Mouse (Mus musculus): ENCODE results near the gene Hsbp1. TPM values are rescaled to one million over a fixed set of nuclear protein-coding genes. Genes with fewer than 3 reads are reported as not detected.

Hsbp1 gene
- 196 and 212 TPM in 2 replicates for polyA plus RNA-seq (2012; rRNA removed)

DNA sequence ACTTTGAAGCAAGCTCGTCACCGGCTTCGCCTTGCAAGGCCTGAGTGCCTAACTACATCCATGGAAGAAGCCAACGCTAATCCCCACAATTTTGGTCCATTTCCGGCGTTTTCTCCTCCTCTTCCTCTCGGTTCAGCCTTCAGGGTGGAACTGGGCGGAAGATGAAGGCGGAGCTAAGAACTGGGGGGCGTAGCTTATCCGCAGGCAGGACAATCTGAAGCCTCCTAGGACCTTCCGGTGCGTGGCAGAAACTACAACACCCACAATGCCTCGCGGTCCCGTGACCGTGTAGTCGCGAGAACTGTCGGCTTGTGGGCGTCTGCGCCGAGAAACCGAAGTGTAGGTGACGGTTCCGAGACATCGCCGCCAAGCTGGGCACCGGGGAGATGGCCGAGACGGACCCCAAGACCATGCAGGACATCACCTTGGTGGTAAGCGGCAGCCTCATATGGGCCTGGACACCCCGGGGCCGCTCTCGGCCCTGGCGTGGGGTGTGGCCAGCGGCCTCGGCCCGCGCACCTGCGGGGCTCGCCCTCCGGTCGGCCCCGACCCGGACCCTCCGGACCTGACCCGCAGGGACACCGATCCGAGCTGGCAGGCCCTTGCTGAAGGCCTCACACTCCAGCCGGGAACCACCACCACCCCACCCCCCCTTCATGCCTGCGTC, at the start of gene Hsbp1:
Hsbp1 (plus strand) TSS at position 299 of the 667 bp plus-strand sequence.

DNA sequence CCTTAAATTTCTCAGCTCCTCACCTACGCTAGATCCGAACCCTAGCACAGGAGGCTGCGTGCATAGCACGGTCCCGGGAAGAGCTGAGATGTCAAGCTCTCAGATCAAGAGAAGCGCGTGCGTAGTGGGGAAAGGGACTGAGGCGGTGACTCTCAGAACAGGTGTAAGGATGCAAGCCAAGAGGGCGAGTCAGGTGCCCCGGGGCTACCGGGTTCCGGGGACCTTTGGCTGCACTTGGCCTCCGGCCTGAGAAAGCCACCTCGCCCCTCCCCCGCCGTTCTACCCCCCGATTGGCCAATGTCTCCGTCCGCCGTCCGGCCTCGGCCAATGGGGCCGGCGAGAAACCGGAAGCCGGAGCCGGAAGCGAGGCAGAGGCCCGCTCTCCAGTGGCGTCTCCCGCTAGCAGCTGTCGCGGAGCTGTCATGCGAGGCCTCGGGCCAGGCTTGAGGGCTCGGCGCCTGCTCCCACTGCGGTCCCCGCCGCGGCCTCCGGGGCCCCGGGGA, 50.3 kb downstream of the Hsbp1 start, which contains the start of gene Mlycd:
Mlycd (plus strand) TSS at position 355 of the 503 bp plus-strand sequence.

Other genes with a start within 250 kb of the Hsbp1 start
- gene Mlycd, start 50.4 kb downstream of the Hsbp1 start, polyA plus RNA-seq (2012; rRNA removed): 9.4 and 10.3 TPM in 2 replicates
- 0.56 and 0.58 TPM in 2 replicates for gene Osgin1, start 89.6 kb downstream of the Hsbp1 start, polyA plus RNA-seq (2012; rRNA removed)
- 19.5 and 33.9 TPM in 2 replicates for gene Necab2, start 102.2 kb downstream of the Hsbp1 start, polyA plus RNA-seq (2012; rRNA removed)
- 0.53 and 0.80 TPM in 2 replicates for gene Slc38a8, start 157.2 kb downstream of the Hsbp1 start, polyA plus RNA-seq (2012; rRNA removed)
- gene Mbtps1, start 214.2 kb downstream of the Hsbp1 start, polyA plus RNA-seq (2012; rRNA removed): 75.1 and 110 TPM in 2 replicates
- 34.3 and 35.8 TPM in 2 replicates for gene Hsdl1, start 230.7 kb downstream of the Hsbp1 start, polyA plus RNA-seq (2012; rRNA removed)
- 0.10 and 0.25 TPM in 2 replicates for gene Dnaaf1, start 230.7 kb downstream of the Hsbp1 start, polyA plus RNA-seq (2012; rRNA removed)

All from central nervous system, embryonic 11.5 days (tissue).